Mouse (Mus musculus): ENCODE data around the gene Fbxl4. TPM values are rescaled to one million over a fixed set of nuclear protein-coding genes. Genes with fewer than 3 reads are reported as not detected.

Fbxl4 gene
- polyA plus RNA-seq, 1 experiment = 0.63 TPM

DNA sequence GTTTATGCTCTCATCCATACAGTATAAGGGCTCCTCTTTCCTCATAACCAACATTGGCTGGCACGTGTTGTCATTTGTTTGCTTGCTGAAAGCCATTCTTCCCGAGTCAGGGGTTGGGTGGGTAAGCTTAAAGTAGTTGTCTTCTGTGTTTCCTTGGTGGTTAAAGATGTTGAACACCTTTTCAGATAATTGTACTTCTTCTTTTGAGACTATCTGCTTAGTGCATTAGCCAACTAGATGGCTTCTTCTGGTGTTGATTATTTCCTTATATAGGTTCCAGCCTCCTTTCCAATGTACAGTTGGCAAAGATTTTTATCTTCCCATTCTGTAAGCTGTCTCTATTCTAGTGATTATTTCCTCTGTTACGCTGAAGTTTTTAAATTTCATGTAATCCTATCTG, 70.8 kb downstream of the Fbxl4 start:
- TF ChIP-seq FLI1 (IDR thresholded peaks at IDR 0.05; ENCODE audit: low read length) (no peak), GATA1 (IDR thresholded peaks at IDR 0.05; ENCODE audit: borderline replicate concordance, low read length) (no peak)
- no peaks in the 10 kb centered on the region for H3K9me3 ChIP-seq
- no peaks in the 10 kb centered on the region for H3K27me3 ChIP-seq (replicated peaks)
- H3K4me1 ChIP-seq = no peaks in the 10 kb centered on the region
- H3K4me3 ChIP-seq (replicated peaks) = no peak overlapping the region
- peaks cover 57% of the 10 kb centered on the region for H3K36me3 ChIP-seq (replicated peaks; ENCODE audit: low read length)

DNA sequence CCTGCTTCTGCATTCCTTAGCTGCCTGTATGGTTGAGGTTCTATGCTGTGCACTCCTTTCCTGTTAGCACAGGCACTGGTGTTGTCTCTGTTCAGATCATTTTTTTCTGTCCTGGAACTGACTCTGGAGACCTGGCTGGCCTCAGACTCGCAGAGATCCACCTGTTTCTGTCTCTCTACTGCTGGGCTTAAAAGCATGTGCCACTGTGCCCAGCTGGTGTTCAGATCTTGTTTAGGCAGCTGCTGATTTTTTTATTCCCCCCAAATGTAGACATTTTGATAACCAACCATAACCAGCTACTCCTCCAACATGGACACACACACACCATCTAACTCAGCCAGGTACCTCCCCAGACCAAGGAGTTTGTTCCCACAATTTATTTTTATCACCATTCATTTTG, 112.2 kb downstream of the Fbxl4 start:
- Histone ChIP-seq H3K36me3 (replicated peaks; ENCODE audit: low read length) (no peaks in the 10 kb centered on the region), H3K4me1 (0 out of 2 replicates have a peak, but pooled peaks cover 5% of the 10 kb centered on the region), H3K9me3 (peaks cover 3% of the 10 kb centered on the region; the same call in 1 of the 2 replicates), H3K27me3 (replicated peaks) (peaks cover 3% of the 10 kb centered on the region), H3K4me3 (replicated peaks) (no peak overlapping the region)
- TF ChIP-seq FLI1 (IDR thresholded peaks at IDR 0.05; ENCODE audit: low read length) (no peak), GATA1 (IDR thresholded peaks at IDR 0.05; ENCODE audit: borderline replicate concordance, low read length) (no peak)

DNA sequence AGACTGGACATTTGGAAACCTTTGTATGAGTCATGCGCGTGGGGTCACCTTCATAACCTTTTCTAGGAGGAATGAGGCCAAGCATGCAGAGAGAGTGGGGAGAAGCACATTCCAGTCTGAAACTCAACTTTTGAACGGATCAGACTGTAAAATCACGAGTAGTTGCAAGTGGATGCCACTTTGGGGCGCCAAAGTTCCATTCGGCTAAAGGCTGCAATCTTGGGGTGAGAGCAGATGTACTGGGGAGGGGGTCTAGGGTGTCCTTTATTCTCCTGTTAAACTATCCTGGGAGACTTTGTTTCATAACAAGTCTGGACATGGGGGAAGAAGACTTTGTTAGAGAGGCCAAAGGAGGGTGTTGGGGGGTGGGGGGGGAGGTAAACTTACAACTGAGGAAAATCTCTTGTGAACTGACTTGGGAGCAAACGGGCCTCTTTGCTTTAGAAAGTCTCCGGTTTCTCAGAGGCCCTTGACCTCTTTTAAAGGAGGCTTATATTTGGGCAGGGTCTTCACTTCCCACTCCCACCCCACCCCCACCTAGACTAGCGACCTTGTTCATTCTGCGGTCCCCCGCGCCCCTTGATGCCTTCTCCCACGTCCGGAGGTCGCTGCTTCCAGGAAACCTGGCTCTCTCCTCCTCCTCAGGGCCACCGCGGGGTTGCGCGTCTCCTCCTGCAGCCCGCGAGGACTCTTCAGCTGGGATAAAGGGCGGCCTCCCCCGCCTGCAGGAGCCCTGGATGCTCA, 119.8 kb downstream of the Fbxl4 start:
- H3K36me3 ChIP-seq (replicated peaks; ENCODE audit: low read length) = no peaks in the 10 kb centered on the region
- no peaks in the 10 kb centered on the region for H3K9me3 ChIP-seq
- TF ChIP-seq FLI1 (IDR thresholded peaks at IDR 0.05; ENCODE audit: low read length) = no peak
- no peak for TF ChIP-seq GATA1 (IDR thresholded peaks at IDR 0.05; ENCODE audit: borderline replicate concordance, low read length)
- H3K4me3 ChIP-seq (replicated peaks) = peak overlapping the region; percentile 81
- H3K4me1 ChIP-seq = peaks cover 19% of the 10 kb centered on the region
- peaks cover 73% of the 10 kb centered on the region for H3K27me3 ChIP-seq (replicated peaks)

DNA sequence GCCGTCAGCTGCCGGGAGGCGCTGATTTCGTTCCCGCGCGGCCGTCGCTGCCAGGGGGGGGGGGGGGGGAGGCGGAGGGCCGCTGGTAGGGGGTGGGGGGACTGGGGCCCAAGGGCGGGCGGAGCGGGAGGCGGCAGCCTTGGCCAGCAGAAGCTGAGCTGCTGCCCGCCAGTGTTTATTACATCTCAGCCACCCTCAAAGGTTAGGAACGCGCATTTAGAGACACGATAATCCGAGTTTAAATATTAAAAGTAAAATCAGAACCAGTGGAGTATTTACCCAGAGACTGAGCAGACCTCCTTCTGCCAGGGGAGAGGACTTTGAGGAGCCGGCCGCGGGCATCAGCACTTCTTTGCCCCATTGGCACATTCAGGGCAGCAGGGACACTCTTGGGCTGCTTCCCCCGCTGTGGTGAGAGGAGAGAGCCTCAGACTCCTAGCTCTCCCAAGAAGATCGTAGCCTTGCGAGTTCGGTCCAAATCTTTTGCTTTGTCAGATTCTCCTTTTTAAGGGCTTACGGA, 120.4 kb downstream of the Fbxl4 start:
- H3K9me3 ChIP-seq = no peaks in the 10 kb centered on the region
- peaks cover 19% of the 10 kb centered on the region for H3K4me1 ChIP-seq
- H3K27me3 ChIP-seq (replicated peaks) = peaks cover 76% of the 10 kb centered on the region
- no peaks in the 10 kb centered on the region for H3K36me3 ChIP-seq (replicated peaks; ENCODE audit: low read length)
- H3K4me3 ChIP-seq (replicated peaks) = peak overlapping the region; percentile 81
- TF ChIP-seq FLI1 (IDR thresholded peaks at IDR 0.05; ENCODE audit: low read length) (no peak), GATA1 (IDR thresholded peaks at IDR 0.05; ENCODE audit: borderline replicate concordance, low read length) (no peak)

DNA sequence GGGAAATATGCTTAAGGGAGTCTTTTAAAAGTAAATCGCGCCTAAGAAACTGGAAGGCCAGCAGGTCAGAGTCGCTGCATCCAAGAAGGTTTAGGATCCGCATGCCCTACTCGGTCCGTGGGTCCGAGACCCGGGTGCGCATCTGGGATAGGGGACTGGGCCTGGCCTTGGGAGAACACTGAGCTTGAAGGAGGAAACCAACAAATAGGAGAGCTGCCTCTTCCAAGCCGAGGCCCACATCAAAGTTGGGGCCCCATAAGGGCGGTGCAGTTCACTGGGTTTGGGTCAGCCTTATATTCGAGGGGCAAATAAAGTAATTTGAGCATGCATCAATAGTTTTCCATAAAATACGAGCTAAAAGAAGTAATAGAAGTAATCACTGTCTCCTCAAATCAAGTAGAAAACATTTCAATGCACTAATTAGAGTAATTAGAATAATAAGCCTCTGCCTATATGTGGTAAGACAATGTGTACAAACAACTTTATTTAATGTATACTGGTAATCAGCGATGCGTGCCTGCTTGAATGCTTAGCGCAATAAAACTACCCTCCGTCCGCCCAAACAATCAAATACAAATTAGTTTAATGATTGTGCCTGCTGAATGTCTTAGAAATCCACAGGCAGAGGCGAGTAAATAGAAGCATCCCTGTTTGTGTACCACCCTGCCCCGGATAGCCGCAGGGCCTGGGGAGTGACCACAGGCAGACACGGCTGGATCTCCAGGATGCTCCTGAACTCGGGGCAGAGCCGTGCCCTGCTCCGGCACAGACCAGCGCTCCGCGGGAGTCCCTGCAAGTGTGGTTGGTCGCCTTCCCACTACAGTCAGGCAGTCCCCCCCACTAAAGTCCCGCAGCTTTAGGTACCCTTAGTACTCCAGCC, 121.4 kb downstream of the Fbxl4 start:
- Histone ChIP-seq H3K36me3 (replicated peaks; ENCODE audit: low read length) (no peaks in the 10 kb centered on the region), H3K4me1 (peaks cover 19% of the 10 kb centered on the region), H3K4me3 (replicated peaks) (no peak overlapping the region), H3K9me3 (no peaks in the 10 kb centered on the region), H3K27me3 (replicated peaks) (peaks cover 84% of the 10 kb centered on the region)
- TF ChIP-seq GATA1 (IDR thresholded peaks at IDR 0.05; ENCODE audit: borderline replicate concordance, low read length) (no peak), FLI1 (IDR thresholded peaks at IDR 0.05; ENCODE audit: low read length) (no peak)

DNA sequence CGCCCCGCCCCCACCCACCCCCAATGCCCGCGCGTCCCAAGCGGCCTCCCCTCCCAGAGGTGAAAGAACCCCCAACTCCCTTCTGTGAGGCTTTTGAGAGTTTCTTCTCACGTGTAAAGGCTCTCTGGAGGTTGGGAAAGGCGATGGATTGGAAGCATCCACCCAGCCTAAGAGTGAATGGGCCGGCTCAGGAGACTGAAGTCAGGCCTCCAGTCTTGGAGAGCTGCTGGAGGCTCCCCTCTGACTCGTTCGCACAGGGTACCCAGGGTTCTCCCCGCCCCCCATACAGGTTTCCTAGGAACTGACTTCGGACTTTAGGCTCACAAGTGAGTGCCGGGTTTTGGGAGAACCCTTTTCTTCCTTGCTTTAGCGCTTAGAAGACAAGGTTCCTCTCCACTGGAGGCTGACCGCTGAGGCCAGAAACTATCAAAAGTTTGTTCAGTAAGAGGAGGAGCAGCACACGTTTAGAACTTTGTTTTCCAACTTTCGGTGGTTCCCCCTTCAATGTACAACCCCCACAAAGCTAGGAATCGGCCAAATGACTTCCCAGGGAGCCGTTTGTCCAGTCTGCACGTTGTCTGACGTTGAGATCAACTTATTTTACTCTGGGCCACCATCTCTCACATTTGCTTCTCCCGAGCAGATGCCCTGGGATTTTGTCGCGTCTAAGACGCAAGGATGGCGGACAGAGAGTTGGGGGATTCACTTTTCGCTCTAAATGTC, 122.2 kb downstream of the Fbxl4 start:
- Histone ChIP-seq H3K4me3 (replicated peaks) (no peak overlapping the region), H3K27me3 (replicated peaks) (peaks cover 84% of the 10 kb centered on the region)
- no peak for TF ChIP-seq FLI1 (IDR thresholded peaks at IDR 0.05; ENCODE audit: low read length)
- TF ChIP-seq GATA1 (IDR thresholded peaks at IDR 0.05; ENCODE audit: borderline replicate concordance, low read length) = no peak

DNA sequence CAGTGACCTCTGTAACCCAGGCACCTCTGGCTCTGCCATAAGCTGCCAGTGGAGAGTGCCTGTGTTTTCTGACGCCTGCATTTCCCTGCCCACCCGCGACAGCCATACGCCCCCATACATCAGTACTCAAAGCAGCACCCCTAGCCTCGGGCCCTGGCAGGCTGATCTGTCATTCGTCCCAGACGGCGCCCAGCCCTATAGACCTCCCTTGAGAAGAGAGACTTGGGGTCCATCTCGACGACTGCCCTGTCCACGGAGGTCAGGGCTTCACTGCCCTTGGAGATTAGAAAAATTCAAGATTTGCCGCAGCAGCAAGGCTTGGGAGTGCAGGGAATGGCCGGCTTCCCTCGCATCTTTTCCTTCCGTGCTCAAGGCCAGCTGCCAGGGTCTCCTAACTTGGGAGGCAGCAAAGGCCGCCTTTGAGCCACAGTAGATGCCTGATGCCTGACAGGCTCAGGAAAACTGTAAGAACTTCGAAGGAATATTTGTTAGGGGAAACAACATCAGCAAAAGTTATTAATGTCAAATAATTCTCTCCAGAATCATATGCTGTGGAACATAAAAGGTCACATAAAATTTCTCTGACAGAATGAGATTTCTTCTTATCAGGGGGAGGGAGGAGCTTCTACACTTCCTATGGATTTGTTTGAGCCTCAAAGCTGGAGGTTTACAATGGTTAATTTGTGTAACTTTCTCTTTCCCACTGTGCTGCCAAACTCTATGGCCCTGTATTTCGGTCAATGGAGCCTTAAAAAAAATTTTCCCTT, 122.9 kb downstream of the Fbxl4 start:
- H3K4me1 ChIP-seq = peaks cover 14% of the 10 kb centered on the region
- no peaks in the 10 kb centered on the region for H3K9me3 ChIP-seq
- no peak overlapping the region for H3K4me3 ChIP-seq (replicated peaks)
- TF ChIP-seq FLI1 (IDR thresholded peaks at IDR 0.05; ENCODE audit: low read length) = no peak
- TF ChIP-seq GATA1 (IDR thresholded peaks at IDR 0.05; ENCODE audit: borderline replicate concordance, low read length) = no peak
- H3K27me3 ChIP-seq (replicated peaks) = peaks cover 82% of the 10 kb centered on the region
- no peaks in the 10 kb centered on the region for H3K36me3 ChIP-seq (replicated peaks; ENCODE audit: low read length)

More for the DNA sequence above, 122.2 kb downstream of the Fbxl4 start:
- Histone ChIP-seq H3K4me1 (peaks cover 14% of the 10 kb centered on the region), H3K9me3 (no peaks in the 10 kb centered on the region), H3K36me3 (replicated peaks; ENCODE audit: low read length) (no peaks in the 10 kb centered on the region)

DNA sequence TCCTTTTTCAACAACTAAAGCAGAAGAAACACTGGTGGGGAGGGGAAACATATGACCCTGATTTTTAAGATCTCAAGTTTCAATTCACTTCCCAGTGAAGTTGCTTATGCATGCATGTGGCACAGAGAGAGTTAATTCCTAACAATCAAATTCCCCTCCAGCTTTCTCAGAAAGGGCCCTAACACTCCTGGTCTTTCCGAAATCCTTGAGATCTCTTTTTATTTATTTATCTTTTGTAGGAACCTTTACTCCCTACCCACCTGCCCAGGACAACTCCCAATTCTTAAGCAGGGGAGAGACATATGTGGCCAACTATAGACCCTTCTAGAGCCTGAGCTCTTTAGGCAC, 123.5 kb downstream of the Fbxl4 start:
- Histone ChIP-seq H3K27me3 (replicated peaks) (peaks cover 81% of the 10 kb centered on the region), H3K4me1 (peaks cover 14% of the 10 kb centered on the region), H3K36me3 (replicated peaks; ENCODE audit: low read length) (no peaks in the 10 kb centered on the region), H3K9me3 (no peaks in the 10 kb centered on the region), H3K4me3 (replicated peaks) (no peak overlapping the region)
- TF ChIP-seq FLI1 (IDR thresholded peaks at IDR 0.05; ENCODE audit: low read length) (no peak), GATA1 (IDR thresholded peaks at IDR 0.05; ENCODE audit: borderline replicate concordance, low read length) (no peak)

DNA sequence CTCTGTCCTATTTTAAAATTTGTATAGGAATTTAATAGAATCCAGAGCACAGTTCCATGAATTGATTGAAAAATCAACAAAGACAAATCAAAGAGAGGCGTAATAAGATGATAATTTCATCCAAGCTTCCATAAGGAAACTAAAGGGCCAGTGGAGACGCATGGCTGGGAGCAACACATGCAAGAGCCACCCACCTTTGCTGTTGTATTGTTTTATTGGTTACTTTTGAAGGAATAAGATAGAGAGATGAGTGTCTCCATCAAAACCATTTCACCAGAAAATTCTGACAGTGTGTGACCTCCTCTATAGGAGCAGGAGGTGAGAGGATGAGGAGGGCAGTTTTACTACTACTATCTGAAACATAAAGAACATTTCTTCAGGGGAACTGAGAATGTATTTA, 124.8 kb downstream of the Fbxl4 start:
- Histone ChIP-seq H3K27me3 (replicated peaks) (peaks cover 80% of the 10 kb centered on the region), H3K36me3 (replicated peaks; ENCODE audit: low read length) (no peaks in the 10 kb centered on the region), H3K4me3 (replicated peaks) (no peak overlapping the region), H3K4me1 (peaks cover 21% of the 10 kb centered on the region), H3K9me3 (no peaks in the 10 kb centered on the region; the same call in 1 of the 2 replicates)
- no peak for TF ChIP-seq GATA1 (IDR thresholded peaks at IDR 0.05; ENCODE audit: borderline replicate concordance, low read length)
- no peak for TF ChIP-seq FLI1 (IDR thresholded peaks at IDR 0.05; ENCODE audit: low read length)
